Mouse (Mus musculus): ENCODE measurements around the gene Pla2g6. TPM values are rescaled to one million over a fixed set of nuclear protein-coding genes. Genes with fewer than 3 reads are reported as not detected.

The Pla2g6 gene
- polyA plus RNA-seq, 1 experiment, result 303 TPM

DNA sequence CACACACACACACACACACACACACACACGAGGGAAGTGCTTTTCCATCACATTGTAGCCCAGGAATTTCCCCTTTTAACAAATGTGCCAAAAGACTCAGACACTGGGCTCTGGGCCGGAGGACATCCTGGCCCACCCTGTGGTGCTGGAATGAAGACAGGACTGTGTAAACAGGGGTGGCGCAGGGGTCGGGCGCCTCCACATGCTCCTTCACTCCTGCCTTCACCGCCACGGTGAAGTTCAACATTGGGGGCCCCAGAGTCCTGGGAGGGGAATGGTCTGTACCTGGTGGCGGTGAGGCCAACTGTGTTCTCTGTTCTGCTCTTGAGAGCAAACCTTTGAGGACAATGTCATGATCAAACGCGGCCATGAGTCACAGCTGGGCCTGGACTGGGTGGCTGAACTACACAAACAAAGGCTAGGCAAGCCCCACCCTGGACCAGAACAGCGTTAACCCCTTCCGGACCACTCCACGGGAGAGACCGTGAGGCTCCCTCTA lies 40.2 kb upstream of the Pla2g6 start:
- Histone ChIP-seq H3K4me1 (ENCODE audit: control insufficient read depth, insufficient read depth, low read length) (no peaks in the 10 kb centered on the region; the same call in 1 of the 2 replicates), H3K27me3 (ENCODE audit: control insufficient read depth, insufficient read depth, low read length) (no peaks in the 10 kb centered on the region), H3K36me3 (ENCODE audit: control insufficient read depth, insufficient read depth, low read length) (no peaks in the 10 kb centered on the region), H3K4me3 (ENCODE audit: control insufficient read depth, low read depth, low read length) (no peak overlapping the region), H3K27ac (ENCODE audit: control insufficient read depth, insufficient read depth, low read depth, low read length) (no peak overlapping the region)
- TF ChIP-seq POLR2A (IDR thresholded peaks at IDR 0.05; ENCODE audit: control insufficient read depth, low read depth, low read length) (no peak), CTCF (IDR thresholded peaks at IDR 0.05; ENCODE audit: control insufficient read depth, insufficient read depth, insufficient replicate concordance, low read depth, low read length) (no peak)

DNA sequence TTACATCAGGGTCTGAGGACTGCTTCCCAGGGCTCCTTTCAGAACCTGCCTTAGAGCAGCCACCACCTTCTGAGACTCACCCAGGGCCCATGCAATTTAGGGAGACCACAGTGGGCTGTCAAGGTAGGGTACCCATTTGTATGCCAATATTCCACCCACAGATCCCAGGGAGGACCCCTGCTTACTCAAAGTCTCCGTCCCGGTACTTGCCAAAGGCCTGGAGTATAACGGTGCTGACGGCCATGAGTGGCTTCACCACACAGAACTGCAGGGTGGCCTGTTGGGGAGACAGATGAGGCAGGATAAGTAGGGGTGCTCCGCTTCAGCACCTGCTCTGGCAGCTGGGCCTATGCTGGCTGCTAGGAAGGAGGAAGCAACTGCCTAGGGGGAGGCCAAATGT lies 38.2 kb upstream of the Pla2g6 start:
- Histone ChIP-seq H3K4me3 (ENCODE audit: control insufficient read depth, low read depth, low read length) (no peak overlapping the region), H3K4me1 (ENCODE audit: control insufficient read depth, insufficient read depth, low read length) (no peaks in the 10 kb centered on the region; the same call in 1 of the 2 replicates), H3K27me3 (ENCODE audit: control insufficient read depth, insufficient read depth, low read length) (no peaks in the 10 kb centered on the region), H3K36me3 (ENCODE audit: control insufficient read depth, insufficient read depth, low read length) (no peaks in the 10 kb centered on the region), H3K27ac (ENCODE audit: control insufficient read depth, insufficient read depth, low read depth, low read length) (no peak overlapping the region)
- no peak for TF ChIP-seq CTCF (IDR thresholded peaks at IDR 0.05; ENCODE audit: control insufficient read depth, insufficient read depth, insufficient replicate concordance, low read depth, low read length)
- no peak for TF ChIP-seq POLR2A (IDR thresholded peaks at IDR 0.05; ENCODE audit: control insufficient read depth, low read depth, low read length)

DNA sequence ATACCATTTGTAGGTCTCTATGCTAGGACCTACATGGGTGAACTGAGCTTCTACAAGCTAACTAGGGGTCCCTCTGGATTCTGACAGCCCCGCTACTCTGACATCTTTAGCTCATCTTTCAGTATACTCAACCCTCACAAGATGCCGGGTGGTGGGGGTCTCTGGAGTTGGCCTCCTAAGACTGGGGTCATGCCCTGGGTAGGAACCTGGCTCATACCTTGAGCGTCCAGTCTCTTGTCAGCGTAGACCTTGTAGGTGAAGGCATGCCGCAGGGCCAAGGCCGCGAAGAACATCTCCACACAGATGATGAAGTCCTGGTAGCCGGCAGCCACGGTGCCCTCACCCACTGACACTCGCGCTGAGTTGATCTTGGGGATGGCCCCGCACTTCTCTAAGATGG lies 36.9 kb upstream of the Pla2g6 start:
- no peak overlapping the region for H3K27ac ChIP-seq (ENCODE audit: control insufficient read depth, insufficient read depth, low read depth, low read length)
- no peaks in the 10 kb centered on the region for H3K36me3 ChIP-seq (ENCODE audit: control insufficient read depth, insufficient read depth, low read length)
- no peaks in the 10 kb centered on the region for H3K27me3 ChIP-seq (ENCODE audit: control insufficient read depth, insufficient read depth, low read length)
- TF ChIP-seq CTCF (IDR thresholded peaks at IDR 0.05; ENCODE audit: control insufficient read depth, insufficient read depth, insufficient replicate concordance, low read depth, low read length), result no peak
- TF ChIP-seq POLR2A (IDR thresholded peaks at IDR 0.05; ENCODE audit: control insufficient read depth, low read depth, low read length), result no peak
- no peak overlapping the region for H3K4me3 ChIP-seq (ENCODE audit: control insufficient read depth, low read depth, low read length)
- H3K4me1 ChIP-seq (ENCODE audit: control insufficient read depth, insufficient read depth, low read length), result no peaks in the 10 kb centered on the region; the same call in 1 of the 2 replicates

DNA sequence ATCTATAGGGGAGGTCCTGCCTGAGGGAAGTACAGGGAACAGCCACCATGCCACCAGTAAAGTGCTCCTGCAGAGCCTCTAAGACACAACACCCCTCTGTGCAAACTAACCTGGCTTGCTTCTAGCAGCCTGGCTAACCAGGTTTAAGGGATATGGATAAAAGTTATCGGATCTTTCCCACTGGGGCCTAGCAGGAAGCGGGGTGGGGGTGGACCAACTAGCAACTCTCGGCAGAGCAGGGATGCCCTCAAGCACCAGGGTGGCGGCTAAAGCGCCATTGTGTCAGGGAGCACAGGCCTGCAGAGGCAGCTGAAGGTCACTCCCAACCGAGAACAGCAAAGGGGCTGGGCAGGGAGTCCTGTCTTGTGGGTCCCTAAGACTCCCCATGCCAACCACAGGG lies 35.9 kb upstream of the Pla2g6 start:
- H3K4me3 ChIP-seq (ENCODE audit: control insufficient read depth, low read depth, low read length), result no peak overlapping the region
- H3K4me1 ChIP-seq (ENCODE audit: control insufficient read depth, insufficient read depth, low read length), result no peaks in the 10 kb centered on the region; the same call in 1 of the 2 replicates
- H3K36me3 ChIP-seq (ENCODE audit: control insufficient read depth, insufficient read depth, low read length), result no peaks in the 10 kb centered on the region
- H3K27me3 ChIP-seq (ENCODE audit: control insufficient read depth, insufficient read depth, low read length), result no peaks in the 10 kb centered on the region
- TF ChIP-seq POLR2A (IDR thresholded peaks at IDR 0.05; ENCODE audit: control insufficient read depth, low read depth, low read length) (no peak), CTCF (IDR thresholded peaks at IDR 0.05; ENCODE audit: control insufficient read depth, insufficient read depth, insufficient replicate concordance, low read depth, low read length) (no peak)
- no peak overlapping the region for H3K27ac ChIP-seq (ENCODE audit: control insufficient read depth, insufficient read depth, low read depth, low read length)

DNA sequence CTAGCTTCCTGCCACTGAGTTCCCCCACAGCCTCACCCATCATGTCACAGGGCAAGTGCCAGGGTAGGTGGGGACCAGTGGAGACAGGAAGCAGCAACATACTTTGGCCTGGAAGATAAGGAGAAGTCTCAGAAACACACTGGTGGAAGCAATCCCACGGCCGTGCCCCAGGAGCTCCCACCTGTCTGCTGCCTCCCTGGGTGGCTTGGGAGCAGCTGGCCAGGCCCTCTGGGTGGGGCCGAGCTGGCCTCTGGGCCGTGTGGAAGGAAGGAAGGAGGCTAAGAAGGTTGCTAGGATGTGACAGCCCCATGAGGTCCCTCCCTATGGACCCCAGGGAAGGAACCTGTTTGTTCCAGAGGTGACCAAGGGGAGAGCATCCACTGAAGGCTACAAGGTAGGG lies 32.8 kb upstream of the Pla2g6 start:
- Histone ChIP-seq H3K4me3 (ENCODE audit: control insufficient read depth, low read depth, low read length) (no peak overlapping the region), H3K4me1 (ENCODE audit: control insufficient read depth, insufficient read depth, low read length) (peaks cover 18% of the 10 kb centered on the region), H3K27ac (ENCODE audit: control insufficient read depth, insufficient read depth, low read depth, low read length) (no peak overlapping the region), H3K27me3 (ENCODE audit: control insufficient read depth, insufficient read depth, low read length) (no peaks in the 10 kb centered on the region), H3K36me3 (ENCODE audit: control insufficient read depth, insufficient read depth, low read length) (no peaks in the 10 kb centered on the region)
- TF ChIP-seq POLR2A (IDR thresholded peaks at IDR 0.05; ENCODE audit: control insufficient read depth, low read depth, low read length) (no peak), CTCF (IDR thresholded peaks at IDR 0.05; ENCODE audit: control insufficient read depth, insufficient read depth, insufficient replicate concordance, low read depth, low read length) (no peak)

DNA sequence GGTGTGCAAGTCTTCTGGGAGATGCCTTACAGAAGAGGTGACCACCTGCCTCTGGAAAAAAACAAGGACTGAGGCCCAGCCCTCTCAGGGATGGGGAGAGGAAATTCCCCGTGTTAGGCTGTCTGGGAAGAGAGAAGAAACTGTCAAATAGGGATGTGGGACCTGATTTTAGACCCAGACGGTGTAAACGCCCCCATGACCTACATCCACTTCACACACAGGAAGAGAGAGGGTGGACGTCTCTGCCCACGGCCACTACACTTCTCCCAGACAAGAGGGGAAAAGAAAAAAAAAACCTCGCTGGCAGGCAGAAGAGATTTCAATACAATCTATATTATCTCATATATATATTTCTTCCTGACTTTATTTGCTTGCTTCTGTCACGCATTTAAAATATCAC lies 32.2 kb upstream of the Pla2g6 start:
- H3K27me3 ChIP-seq (ENCODE audit: control insufficient read depth, insufficient read depth, low read length), result no peaks in the 10 kb centered on the region
- no peaks in the 10 kb centered on the region for H3K36me3 ChIP-seq (ENCODE audit: control insufficient read depth, insufficient read depth, low read length)
- H3K4me3 ChIP-seq (ENCODE audit: control insufficient read depth, low read depth, low read length), result no peak overlapping the region
- H3K27ac ChIP-seq (ENCODE audit: control insufficient read depth, insufficient read depth, low read depth, low read length), result no peak overlapping the region
- H3K4me1 ChIP-seq (ENCODE audit: control insufficient read depth, insufficient read depth, low read length), result peaks cover 18% of the 10 kb centered on the region
- TF ChIP-seq CTCF (IDR thresholded peaks at IDR 0.05; ENCODE audit: control insufficient read depth, insufficient read depth, insufficient replicate concordance, low read depth, low read length) (no peak), POLR2A (IDR thresholded peaks at IDR 0.05; ENCODE audit: control insufficient read depth, low read depth, low read length) (no peak)

DNA sequence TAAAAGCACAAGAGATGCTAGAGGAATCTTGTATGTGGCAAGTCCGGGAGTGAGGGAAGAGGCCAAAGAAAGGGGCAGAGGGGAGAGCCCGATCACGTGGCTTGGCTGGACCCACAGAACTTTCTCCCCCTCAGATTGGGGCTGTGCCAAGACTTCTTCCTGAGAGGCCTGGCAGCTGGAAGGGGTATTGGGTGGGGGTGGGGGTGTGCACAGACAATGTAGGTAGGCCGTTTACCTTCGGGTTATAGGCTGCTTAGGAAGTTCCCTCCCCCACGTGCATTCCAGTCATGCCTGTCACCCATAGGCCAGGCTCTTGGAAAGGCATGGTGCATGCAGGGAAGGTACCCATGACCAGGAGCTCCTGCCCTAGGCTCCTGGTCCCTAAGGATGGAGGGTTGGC lies 31.8 kb upstream of the Pla2g6 start:
- Histone ChIP-seq H3K4me1 (ENCODE audit: control insufficient read depth, insufficient read depth, low read length) (peaks cover 18% of the 10 kb centered on the region), H3K27me3 (ENCODE audit: control insufficient read depth, insufficient read depth, low read length) (no peaks in the 10 kb centered on the region), H3K4me3 (ENCODE audit: control insufficient read depth, low read depth, low read length) (no peak overlapping the region), H3K36me3 (ENCODE audit: control insufficient read depth, insufficient read depth, low read length) (no peaks in the 10 kb centered on the region), H3K27ac (ENCODE audit: control insufficient read depth, insufficient read depth, low read depth, low read length) (no peak overlapping the region)
- TF ChIP-seq CTCF (IDR thresholded peaks at IDR 0.05; ENCODE audit: control insufficient read depth, insufficient read depth, insufficient replicate concordance, low read depth, low read length) (no peak), POLR2A (IDR thresholded peaks at IDR 0.05; ENCODE audit: control insufficient read depth, low read depth, low read length) (no peak)

All from testis, adult 2 months (tissue).